Mouse (Mus musculus) B cell, adult 2 months (primary cell): Measurements from ENCODE around the gene Itsn1.

Experiments used
- DNase-seq, 2 experiments: peaks; one replicate each; pipeline ENCODE4 v3.0.0; 2022

Itsn1 gene

DNA sequence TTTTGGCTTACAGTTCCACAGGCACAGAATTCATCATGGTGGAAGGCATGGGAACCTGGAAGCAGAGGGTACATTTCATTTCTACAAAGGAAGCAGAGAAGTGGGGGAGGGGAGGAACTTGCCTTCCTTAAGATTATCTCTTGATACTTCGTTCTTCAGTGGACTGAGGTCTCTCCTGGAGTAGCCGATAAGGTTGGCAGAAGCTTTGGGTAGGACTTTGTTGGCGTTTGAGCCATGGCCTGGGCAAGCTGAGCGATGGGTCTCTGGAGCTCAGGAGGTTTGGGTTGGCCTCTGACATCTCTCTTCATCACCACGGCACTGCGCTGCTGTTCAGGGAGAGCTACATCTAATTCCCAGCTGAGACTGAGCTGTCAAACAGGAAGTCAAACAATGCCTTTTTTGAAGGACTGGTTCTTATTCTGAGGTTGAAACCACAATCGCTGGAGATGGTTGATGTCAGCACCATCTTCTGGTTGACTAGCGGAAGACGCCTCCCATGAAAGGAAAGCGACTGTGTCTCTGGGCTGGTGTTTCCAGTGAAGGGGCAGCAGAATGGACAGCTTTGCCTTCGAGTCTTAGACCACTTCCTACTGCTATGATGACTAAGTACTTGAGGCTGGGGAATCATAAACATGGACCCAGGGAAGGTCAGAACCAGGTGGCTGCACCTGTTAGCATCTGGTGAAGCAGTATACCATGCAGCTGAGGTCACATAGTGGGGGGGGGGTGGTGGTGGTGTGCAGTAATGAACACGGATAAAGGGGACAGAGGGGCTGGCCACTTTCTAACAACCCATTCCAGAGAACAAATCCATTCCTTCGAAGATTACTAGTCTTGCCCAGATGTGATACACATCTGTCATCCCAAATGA, 235.5 kb downstream of the Itsn1 start:
- no peak for DNase-seq

DNA sequence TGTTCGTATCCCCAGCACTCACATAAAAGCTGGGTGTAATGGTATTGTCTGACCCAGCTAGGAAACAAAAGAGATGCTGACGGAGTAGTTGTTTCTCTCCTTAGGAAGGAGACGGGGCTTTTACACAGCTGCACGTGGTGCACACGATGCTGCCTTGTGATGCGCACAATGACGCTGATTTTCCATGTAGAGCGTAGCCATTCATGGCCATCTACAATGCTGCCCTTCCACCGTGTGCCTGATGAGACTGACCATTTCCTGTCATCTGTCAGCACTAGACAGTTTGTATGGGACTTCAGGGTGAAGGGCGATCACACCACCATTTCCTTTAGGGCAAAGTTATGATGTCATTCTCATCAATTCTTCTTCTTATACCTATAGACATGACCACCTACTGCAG, 239.6 kb downstream of the Itsn1 start:
- no peak for DNase-seq

DNA sequence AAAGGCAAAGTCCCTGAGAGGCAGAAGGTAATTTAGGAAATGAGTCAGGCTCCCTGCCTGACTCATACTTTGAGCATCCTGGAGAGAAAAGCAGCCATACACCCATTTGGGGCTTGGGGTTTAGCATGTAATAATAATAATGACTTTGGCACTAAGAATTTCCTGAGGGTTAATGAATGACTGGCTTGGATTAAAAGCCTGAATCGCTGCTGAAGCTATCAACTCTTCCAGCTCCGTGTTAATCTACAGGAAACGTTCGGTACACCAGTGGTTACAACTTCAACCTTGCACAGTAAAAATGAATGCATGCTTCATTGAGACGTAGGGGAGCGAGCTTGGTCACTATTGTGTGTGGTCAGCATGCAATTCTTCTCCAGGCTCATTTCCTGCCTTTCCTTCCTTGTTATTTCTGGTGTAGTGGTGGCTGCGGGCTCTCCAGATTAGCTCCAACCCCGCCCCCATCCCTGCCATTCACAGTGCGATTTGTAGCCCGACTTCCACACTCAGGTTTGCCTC, 240.5 kb downstream of the Itsn1 start:
- DNase-seq: no peak
